Mouse (Mus musculus) midbrain, embryonic 11.5 days (tissue): ENCODE data around the gene Chrnb1. TPM values are rescaled to one million over a fixed set of nuclear protein-coding genes. Genes with fewer than 3 reads are reported as not detected.

ENCODE experiments used
- ATAC-seq: fragments of 200-750 bp; cut with Nextera tagmentation; 2 replicates; pipeline ENCODE4 v1.8.0; 2017; ENCODE audit warnings: moderate TSS enrichment, moderate library complexity; ENCODE audit not compliant: low FRiP score
- DNase-seq: peaks from one replicate; pipeline ENCODE4 v3.0.0; 2015; ENCODE audit warnings: low spot score; ENCODE audit errors: missing footprints
- H3K27ac ChIP-seq: fragments of 300-500 bp; sonication (generic); 2 replicates; pipeline ENCODE4 v1.5.1; 2014; ENCODE audit warnings: low read depth, low read length
- H3K27me3 ChIP-seq: fragments of 300-500 bp; sonication (generic); 2 replicates; pipeline ENCODE4 v1.6.1; 2014; ENCODE audit warnings: mild to moderate bottlenecking, low read length, moderate library complexity, mixed read lengths; ENCODE audit not compliant: control insufficient read depth, insufficient read depth
- H3K36me3 ChIP-seq: fragments of 300-500 bp; sonication (generic); 2 replicates; pipeline ENCODE4 v1.6.1; 2014; ENCODE audit warnings: mild to moderate bottlenecking, low read length, moderate library complexity, mixed read lengths; ENCODE audit not compliant: control insufficient read depth, insufficient read depth
- H3K4me1 ChIP-seq: fragments of 300-500 bp; sonication (generic); 2 replicates; pipeline ENCODE4 v1.6.1; 2014; ENCODE audit warnings: low read length; ENCODE audit not compliant: control insufficient read depth, insufficient read depth
- H3K4me2 ChIP-seq: fragments of 300-500 bp; sonication (generic); 2 replicates; pipeline ENCODE4 v1.6.1; 2014; ENCODE audit warnings: mild to moderate bottlenecking, moderate library complexity
- H3K4me3 ChIP-seq: fragments of 300-500 bp; sonication (generic); 2 replicates; pipeline ENCODE4 v1.5.1; 2014; ENCODE audit warnings: low read depth, low read length
- H3K9ac ChIP-seq: fragments of 300-500 bp; sonication (generic); 2 replicates; pipeline ENCODE4 v1.6.1; 2014; ENCODE audit warnings: low read length
- H3K9me3 ChIP-seq: fragments of 300-500 bp; sonication (generic); 2 replicates; pipeline ENCODE4 v1.6.1; 2016; ENCODE audit warnings: low read length; ENCODE audit not compliant: control insufficient read depth
- WGBS: fragments of 180-500 bp; shearing (Covaris S2); extraction: QIAGEN DNeasy Blood & Tissue Kit; methylation state at CpG from one replicate; pipeline ENCODE4 v1.1.7; 2014; 5-methylcytosine and 5-hydroxymethylcytosine counted together
- polyA plus RNA-seq: library from polyadenylated mRNA; unstranded; fragments of >200 nt; fragmentation: Nextera tagmentation; extraction: Ambion mirVana; gene quantifications from 2 replicates; pipeline ENCODE4 v1.2.1, GENCODE M21; 2014

Gene Chrnb1
- polyA plus RNA-seq, 1 experiment from 2014 or later: 0.67 TPM

- H3K36me3 ChIP-seq: no peaks in the 10 kb centered on the region
- H3K27ac ChIP-seq: no peak overlapping the region
- H3K27me3 ChIP-seq: no peaks in the 10 kb centered on the region
- H3K4me3 ChIP-seq: no peak overlapping the region
- no peaks in the 10 kb centered on the region for H3K9me3 ChIP-seq
- no peak for DNase-seq
- no peak overlapping the region for H3K9ac ChIP-seq
- H3K4me1 ChIP-seq: peaks cover 5% of the 10 kb centered on the region; the same call in 1 of the 2 replicates
- H3K4me2 ChIP-seq: no peak overlapping the region
- 67% methylated on average over 4 of the region's 4 CpGs for WGBS
- ATAC-seq: no peak
Measured at GRCm38 (mm10) chr11:69767625-69767909, 28.2 kb downstream of the Chrnb1 start.

GRCm38 (mm10) chr11:69766872-69767624 lies 28.7 kb downstream of the Chrnb1 start:
- H3K9me3 ChIP-seq: no peaks in the 10 kb centered on the region
- ATAC-seq: no peak
- no peak overlapping the region for H3K9ac ChIP-seq
- H3K4me2 ChIP-seq: peak overlapping the region; percentile 85
- H3K4me1 ChIP-seq: peaks cover 5% of the 10 kb centered on the region; the same call in 1 of the 2 replicates
- 65% methylated on average over 13 of the region's 13 CpGs for WGBS
- no peaks in the 10 kb centered on the region for H3K27me3 ChIP-seq
- no peak overlapping the region for H3K27ac ChIP-seq
- peak overlapping the region; percentile 75 for H3K4me3 ChIP-seq
- no peaks in the 10 kb centered on the region for H3K36me3 ChIP-seq
- peak; percentile 89 for DNase-seq

GRCm38 (mm10) chr11:69766126-69766609 lies 29.6 kb downstream of the Chrnb1 start:
- Histone ChIP-seq H3K4me1 (peaks cover 5% of the 10 kb centered on the region; the same call in 1 of the 2 replicates), H3K4me3 (peak overlapping the region; percentile 75), H3K4me2 (peak overlapping the region; percentile 85), H3K27ac (peak overlapping the region; percentile 35; the same call in 1 of the 2 replicates), H3K9me3 (no peaks in the 10 kb centered on the region), H3K36me3 (no peaks in the 10 kb centered on the region), H3K9ac (peak overlapping the region; percentile 89), H3K27me3 (no peaks in the 10 kb centered on the region)
- peak; percentile 77 for ATAC-seq
- peak; percentile 95 for DNase-seq
- under 1% methylated on average over 35 of the region's 37 CpGs for WGBS

GRCm38 (mm10) chr11:69765221-69766125 lies 30.3 kb downstream of the Chrnb1 start, which contains the start of gene Zbtb4:
TSS of gene Zbtb4 (plus strand) at chr11:69765912.
- Histone ChIP-seq H3K4me2 (peak within 1 kb of the TSS; percentile 85), H3K4me3 (peak within 1 kb of the TSS; percentile 75), H3K27me3 (no peaks in the 10 kb centered on the region), H3K9ac (peak within 1 kb of the TSS; percentile 89), H3K4me1 (peaks cover 9% of the 10 kb centered on the region), H3K27ac (peak within 1 kb of the TSS; percentile 35; the same call in 1 of the 2 replicates), H3K36me3 (no peaks in the 10 kb centered on the region), H3K9me3 (no peaks in the 10 kb centered on the region)
- ATAC-seq (peak; percentile 79), DNase-seq (peak; percentile 89)
- WGBS: 31% methylated on average over 31 of the region's 55 CpGs

- no peak overlapping the region for H3K27ac ChIP-seq
- H3K4me3 ChIP-seq: no peak overlapping the region
- no peak overlapping the region for H3K9ac ChIP-seq
- H3K9me3 ChIP-seq: no peaks in the 10 kb centered on the region
- DNase-seq (no peak), ATAC-seq (no peak)
- H3K4me1 ChIP-seq: peaks cover 19% of the 10 kb centered on the region
- no peaks in the 10 kb centered on the region for H3K27me3 ChIP-seq
- no peak overlapping the region for H3K4me2 ChIP-seq
- WGBS: 69% methylated on average over 7 of the region's 7 CpGs
- H3K36me3 ChIP-seq: no peaks in the 10 kb centered on the region
Measured at GRCm38 (mm10) chr11:69763551-69763950, 32.2 kb downstream of the Chrnb1 start.

GRCm38 (mm10) chr11:69761868-69762267 lies 33.9 kb downstream of the Chrnb1 start, which contains the start of gene Slc35g3:
TSS of gene Slc35g3 (minus strand) at chr11:69761968.
- no peaks in the 10 kb centered on the region for H3K9me3 ChIP-seq
- DNase-seq (no peak), ATAC-seq (no peak)
- H3K27me3 ChIP-seq: no peaks in the 10 kb centered on the region
- H3K9ac ChIP-seq: no peak within 1 kb of the TSS
- no peaks in the 10 kb centered on the region for H3K36me3 ChIP-seq
- no peak within 1 kb of the TSS for H3K4me3 ChIP-seq
- peaks cover 27% of the 10 kb centered on the region for H3K4me1 ChIP-seq
- WGBS: 78% methylated on average over 1 of the region's 1 CpGs
- H3K27ac ChIP-seq: no peak within 1 kb of the TSS
- H3K4me2 ChIP-seq: no peak within 1 kb of the TSS

GRCm38 (mm10) chr11:69760901-69761200 lies 34.9 kb downstream of the Chrnb1 start:
- H3K27ac ChIP-seq: no peak overlapping the region; the same call in 1 of the 2 replicates
- no peak overlapping the region for H3K9ac ChIP-seq
- H3K36me3 ChIP-seq: no peaks in the 10 kb centered on the region
- H3K9me3 ChIP-seq: no peaks in the 10 kb centered on the region
- no peak overlapping the region for H3K4me3 ChIP-seq
- ATAC-seq (no peak), DNase-seq (no peak)
- peaks cover 31% of the 10 kb centered on the region for H3K4me1 ChIP-seq
- WGBS: 94% methylated on average over 7 of the region's 7 CpGs
- no peak overlapping the region for H3K4me2 ChIP-seq
- H3K27me3 ChIP-seq: no peaks in the 10 kb centered on the region

- Histone ChIP-seq H3K4me2 (peak overlapping the region; percentile 81), H3K4me3 (no peak overlapping the region), H3K4me1 (peaks cover 33% of the 10 kb centered on the region), H3K9ac (peak overlapping the region; percentile 62), H3K36me3 (no peaks in the 10 kb centered on the region), H3K9me3 (no peaks in the 10 kb centered on the region), H3K27ac (peak overlapping the region; percentile 98), H3K27me3 (no peaks in the 10 kb centered on the region)
- ATAC-seq (no peak), DNase-seq (no peak)
- 81% methylated on average over 14 of the region's 14 CpGs for WGBS
Measured at GRCm38 (mm10) chr11:69760160-69760900, 35.4 kb downstream of the Chrnb1 start.
